In genomic region chr10:27475540-27475939, GRCm38 (mm10) we compare ENCODE assay signal across 12 mouse cellular contexts.
DNase-seq lines count a peak whose midpoint lies in the region; ATAC-seq lines count a peak whose summit lies in the region.
"Had no signal": no experiment of that assay in that cellular context is flagged by ENCODE, and none has a peak within 500 bp of the region (broad histone marks: within the 10 kb centered on the region; RNA-seq: fewer than 3 reads in every experiment).

No protein-coding gene starts in this region.

- DNase-seq in frontal cortex, postnatal 14 days (ENCODE audit: low spot score in 2 of 2): no peak
- peak; percentile 1 to 13 for DNase-seq in layer of hippocampus, adult 18-20 months (ENCODE audit: low spot score in 2 of 2)
- no peak for DNase-seq in layer of hippocampus, postnatal 14 days (ENCODE audit: low spot score in 2 of 2)
- DNase-seq in right cerebral cortex, adult 2 months (ENCODE audit: low spot score in 2 of 2): peak; percentile 6 to 10
- DNase-seq in right cerebral cortex, adult 18-20 months: no peak
- no peak for DNase-seq in adrenal gland, adult (ENCODE audit: inconsistent age in 2 of 2, low spot score in 1 of 2)
- DNase-seq: adrenal gland, postnatal 36 days; B cell, adult 2 months; right cerebral cortex, postnatal 4 days; thymus, postnatal 36 days had no signal

- peak; percentile 75 for ATAC-seq in frontal cortex, adult (ENCODE audit: low TSS enrichment)
- ATAC-seq: activated CD4-positive, CD25-positive, alpha-beta regulatory T cell, adult 4 months had no signal

Comparison
In these comparisons a context has a peak if more than half of its experiments do, and no peak if none do; other contexts are left out.
1. DNase-seq: peak in layer of hippocampus, adult 18-20 months (2 of 2) and right cerebral cortex, adult 2 months (2 of 2); none in frontal cortex, postnatal 14 days (0 of 2), layer of hippocampus, postnatal 14 days (0 of 2), right cerebral cortex, adult 18-20 months (single experiment) and adrenal gland, adult (0 of 2).